Mouse (Mus musculus): ENCODE measurements around the gene Fetub.

GRCm38 (mm10) chr16:22888835-22889234 is 29.3 kb upstream of the Fetub start:
- TF ChIP-seq CTCF (IDR thresholded peaks at IDR 0.05; ENCODE audit: insufficient read depth, low read depth, low read length) (no peak), POLR2A (IDR thresholded peaks at IDR 0.05; ENCODE audit: insufficient read depth, low read depth, low read length) (no peak)
